Mouse (Mus musculus) retina, embryonic 14.5 days (tissue): Measurements from ENCODE around the gene Rab43.
"Not testable (repeated sequence)": the region's sequence is repeated elsewhere in the genome, so short reads cannot be mapped to it uniquely, and the experiment has no call there.

Experiments used
- DNase-seq: peaks from one replicate; pipeline ENCODE4 v3.0.0-alpha.2; 2015; ENCODE audit warnings: low spot score

The Rab43 gene

DNA sequence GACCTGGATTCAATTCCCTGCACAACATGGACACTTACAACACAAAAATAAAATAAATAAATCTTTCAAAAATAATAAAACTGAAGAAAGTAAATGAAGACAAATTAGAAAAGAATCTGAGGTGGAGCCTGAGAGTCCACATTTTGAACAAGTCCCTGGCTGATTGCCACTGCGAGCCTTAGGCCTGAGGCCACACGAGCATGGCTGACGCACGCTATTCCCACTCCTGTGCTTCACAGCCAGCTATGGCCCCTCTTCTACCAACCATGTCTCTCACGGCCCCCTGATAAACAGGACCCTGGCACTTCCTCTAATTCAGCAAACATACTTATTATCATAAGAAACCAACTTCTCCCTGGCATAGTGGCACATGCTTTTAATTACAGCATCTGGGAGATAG, 25.3 kb downstream of the Rab43 start:
- DNase-seq: no peak

DNA sequence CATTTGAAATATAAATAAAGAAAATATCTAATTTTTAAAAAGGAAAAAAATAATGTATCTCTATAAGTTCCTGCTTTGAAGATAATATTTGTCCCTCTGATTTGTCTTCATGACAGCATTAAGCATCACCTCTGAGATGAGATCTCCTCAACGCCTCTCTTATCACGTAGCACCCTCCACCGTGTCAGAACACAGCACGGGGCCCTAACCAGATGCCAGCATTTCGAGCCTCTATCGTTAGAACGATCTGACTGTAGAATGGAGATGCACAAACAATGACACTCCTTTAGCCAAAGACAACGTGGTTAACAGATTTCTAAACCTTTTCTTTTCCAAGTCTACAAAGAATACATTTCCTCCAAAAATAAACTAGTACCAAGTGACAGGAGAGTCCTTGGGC, 27.9 kb downstream of the Rab43 start:
- DNase-seq: no peak

DNA sequence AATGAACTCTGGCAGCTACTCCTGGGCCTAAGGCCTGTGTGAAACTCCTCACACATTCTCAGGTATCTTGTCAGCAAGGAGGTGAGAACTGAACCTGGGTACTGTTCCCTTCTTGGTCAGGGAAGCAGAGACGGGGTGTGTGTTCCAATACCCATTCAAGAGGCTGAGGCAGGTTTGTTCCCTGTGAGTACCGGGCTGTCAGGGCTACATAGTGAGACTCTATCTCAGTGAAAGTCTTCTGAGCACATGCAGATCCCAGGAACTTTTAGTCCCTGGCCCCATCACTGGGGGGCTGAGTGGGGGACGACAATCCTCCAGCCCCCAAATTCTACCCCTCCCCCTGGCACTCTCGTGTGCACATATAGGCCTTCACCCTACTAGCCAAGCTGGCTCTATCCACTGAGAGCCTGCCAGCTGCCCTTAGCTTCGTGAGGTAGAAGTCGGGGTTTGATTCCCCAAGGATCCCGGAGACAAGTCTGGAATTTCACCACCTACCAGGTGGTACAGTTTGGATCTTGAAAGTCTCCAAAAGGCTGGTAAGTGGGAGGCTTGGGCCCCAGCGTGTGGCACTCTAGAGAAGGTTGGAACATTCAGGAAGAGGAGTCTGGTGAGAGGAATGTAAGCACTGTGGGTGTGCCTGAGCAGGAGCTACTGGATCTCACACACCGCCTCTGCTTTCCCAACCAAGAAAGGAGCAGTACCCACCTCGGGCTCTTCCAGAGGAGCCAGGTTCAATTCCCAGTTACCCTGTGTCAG, 31.2 kb downstream of the Rab43 start:
- no peak for DNase-seq

DNA sequence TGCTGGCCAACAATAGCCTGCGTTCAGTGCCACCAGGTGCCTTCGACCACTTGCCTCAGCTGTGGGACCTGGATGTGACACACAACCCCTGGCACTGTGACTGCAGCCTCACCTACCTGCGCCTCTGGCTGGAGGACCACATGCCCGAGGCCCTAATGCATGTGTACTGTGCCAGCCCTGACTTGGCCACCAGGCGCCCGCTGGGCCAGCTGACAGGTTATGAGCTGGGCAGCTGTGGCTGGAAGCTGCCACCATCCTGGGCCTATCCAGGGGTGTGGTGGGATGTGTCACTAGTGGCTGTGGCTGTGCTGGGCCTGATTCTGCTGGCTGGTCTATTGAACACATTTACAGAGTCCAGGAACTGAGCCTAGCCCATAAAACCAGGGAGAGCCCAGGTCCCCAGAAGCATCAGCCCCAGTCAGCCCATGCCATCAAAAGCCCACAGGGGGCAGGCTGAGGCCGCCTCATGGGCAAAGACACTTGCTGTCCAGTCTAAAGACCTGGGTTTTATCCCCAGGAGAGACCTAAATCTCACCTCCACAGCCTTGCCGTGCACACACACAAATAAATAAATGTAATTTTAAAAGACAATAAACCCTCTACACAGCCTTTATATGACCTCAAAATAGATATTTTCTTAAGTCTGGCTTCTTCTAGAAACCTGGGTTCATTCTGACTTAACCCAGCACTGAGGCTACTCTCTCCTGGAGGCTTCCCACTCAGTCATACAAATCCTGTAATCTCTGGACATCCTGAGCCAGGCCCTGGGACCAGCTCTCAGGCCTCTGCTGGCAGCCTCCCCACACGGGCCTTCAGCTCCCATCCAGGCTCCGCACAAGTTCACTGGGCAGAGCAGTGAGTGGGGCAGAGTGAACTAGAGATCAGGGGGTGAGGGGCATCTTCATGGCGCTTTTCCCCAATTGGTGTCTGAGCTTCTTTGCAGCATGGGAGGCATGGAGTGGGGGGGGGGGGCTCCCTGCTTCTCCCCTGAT, 32.5 kb downstream of the Rab43 start:
- DNase-seq: no peak

DNA sequence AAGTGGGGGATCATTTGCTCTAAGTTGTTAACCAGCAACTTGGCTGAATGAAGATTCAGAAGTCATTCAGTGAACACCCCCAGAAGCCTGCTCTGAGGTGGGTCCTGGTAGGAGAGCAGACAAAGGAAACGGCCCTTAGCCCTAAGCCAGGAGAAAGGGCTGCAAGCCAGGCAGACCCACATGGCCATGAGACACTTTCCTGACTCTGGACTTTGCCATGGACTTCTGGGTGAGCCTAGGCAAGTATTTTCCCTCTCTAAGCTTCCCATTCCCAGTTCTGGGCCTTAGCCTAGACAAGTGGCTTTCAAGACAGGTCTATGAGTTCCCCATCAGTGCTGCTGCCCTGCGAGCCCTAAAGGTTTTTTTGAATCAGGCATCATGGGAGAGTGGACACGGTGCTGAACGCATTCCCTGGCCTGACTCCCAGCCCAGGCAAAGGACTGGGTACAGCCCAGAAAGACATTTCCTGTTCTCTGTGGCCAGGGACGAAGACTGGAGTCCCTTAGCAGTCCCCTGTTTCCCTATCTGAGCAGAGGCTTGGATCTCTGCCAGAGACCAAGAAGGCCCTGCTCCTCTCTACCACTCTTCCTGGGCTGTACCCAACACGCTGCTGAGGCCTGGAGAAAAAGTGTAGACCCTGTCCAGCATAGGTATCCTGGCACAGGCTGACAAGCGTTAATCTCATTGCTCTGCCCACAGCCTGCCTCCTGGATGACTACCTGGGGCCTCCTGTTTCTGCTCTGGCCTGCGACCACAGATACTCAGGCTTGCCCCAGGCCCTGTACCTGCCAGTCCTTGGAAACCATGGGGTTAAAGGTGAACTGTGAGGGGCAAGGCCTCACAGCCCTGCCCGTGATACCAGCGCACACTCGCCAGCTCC, 33.4 kb downstream of the Rab43 start:
- no peak for DNase-seq

DNA sequence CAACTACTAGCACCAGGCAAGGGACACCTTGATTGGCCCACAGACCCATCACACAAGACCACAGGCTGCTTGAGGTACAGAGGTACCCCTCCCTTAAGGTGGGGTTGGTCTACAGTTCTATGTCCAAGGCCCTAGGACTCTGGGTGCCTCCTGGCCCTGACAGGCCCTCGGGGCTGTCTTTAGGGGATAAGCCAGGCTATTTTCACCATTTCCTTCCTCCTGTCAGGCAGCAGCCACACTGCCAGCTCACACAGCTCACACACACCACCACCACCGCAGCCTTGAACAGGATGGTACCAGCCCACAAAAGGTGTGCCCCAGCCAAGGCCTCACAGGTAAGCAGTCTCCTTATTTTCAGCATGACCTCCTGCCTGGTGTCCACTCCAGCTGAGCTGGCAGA, 34.1 kb downstream of the Rab43 start, which contains the start of gene Gp9:
Gene Gp9, plus strand, starts transcription at position 231 of the 400 bp plus-strand sequence.
- no peak for DNase-seq

DNA sequence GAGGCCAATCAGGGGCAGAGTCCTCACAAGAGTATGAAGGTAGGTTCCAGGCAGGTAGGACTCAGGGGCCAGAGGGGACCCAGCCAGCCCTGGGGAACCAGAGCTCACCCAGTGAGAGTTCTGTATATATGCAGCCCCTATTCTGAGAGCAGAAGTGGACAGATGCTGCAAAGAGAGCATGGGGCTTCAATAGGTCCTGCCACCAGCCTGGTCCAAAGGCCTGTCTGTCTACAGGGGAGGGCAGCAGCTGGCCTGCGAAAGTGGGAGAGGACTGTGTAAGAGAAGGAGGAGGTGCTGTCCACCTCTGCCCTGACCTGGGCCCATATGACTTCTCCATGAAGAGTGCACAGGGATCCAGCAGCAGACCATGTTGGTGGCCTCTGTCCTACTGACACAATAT, 35.3 kb downstream of the Rab43 start:
- no peak for DNase-seq

DNA sequence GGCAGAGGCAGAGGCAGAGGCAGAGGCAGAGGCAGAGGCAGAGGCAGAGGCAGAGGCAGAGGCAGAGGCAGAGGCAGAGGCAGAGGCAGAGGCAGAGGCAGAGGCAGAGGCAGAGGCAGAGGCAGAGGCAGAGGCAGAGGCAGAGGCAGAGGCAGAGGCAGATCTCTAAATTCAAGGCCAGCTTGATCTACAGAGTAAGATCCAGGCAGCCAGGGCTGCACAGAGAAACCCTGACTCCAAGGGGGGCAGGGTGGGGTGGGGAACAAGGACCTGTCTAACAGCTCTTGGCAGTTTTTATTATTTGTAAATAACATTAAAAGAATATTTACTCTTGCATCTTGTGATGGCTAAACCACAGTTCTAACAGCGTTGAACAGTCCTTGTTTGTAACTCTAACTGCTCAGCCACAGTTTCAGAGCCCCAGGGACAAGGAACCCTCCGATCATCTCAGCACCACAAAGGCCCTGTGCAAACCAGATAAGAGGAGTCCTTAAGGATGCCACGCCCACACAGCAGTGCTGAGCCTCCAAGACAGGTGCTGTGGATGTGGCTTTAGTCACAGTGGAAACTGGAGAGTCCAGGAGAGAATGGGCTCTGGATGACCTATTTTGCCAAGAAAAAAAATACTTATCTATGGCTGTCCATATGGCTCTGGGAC, 36.2 kb downstream of the Rab43 start:
- no peak for DNase-seq

DNA sequence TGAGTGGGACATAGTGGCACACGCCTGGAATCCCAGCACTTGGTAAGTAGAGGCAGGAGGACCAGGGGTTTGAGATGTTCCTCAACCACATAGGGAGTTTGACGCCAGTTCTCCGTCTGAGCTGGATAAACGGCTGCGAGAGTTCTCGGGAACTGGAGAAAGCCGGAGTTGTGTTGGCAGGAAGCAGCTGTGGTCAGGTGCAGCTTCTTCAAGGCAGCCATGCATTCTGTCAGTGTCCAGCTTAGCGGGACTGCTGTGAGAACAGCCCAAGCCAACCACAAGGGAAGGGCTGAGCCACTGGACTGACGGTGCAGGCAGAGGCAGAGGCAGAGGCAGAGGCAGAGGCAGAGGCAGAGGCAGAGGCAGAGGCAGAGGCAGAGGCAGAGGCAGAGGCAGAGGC, 37.1 kb downstream of the Rab43 start:
- no peak for DNase-seq

DNA sequence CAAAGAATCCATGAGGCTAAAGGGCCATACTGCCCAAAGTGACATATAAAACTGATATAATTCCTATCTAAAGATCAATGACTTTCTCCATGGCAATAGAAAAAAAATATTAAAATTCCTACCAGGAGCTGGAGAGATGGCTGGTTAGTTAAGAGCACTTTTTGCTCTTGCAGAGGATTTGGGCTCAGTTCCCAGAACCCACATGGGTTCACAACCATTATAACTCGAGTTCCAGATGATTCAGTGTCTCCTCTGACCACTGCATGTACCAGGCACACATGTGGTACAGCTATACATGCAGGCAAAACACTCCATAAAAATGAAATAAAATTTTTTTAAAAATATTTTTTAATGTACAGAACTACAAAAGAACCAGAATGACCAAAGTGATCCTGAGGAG, 37.5 kb downstream of the Rab43 start:
- no peak for DNase-seq

DNA sequence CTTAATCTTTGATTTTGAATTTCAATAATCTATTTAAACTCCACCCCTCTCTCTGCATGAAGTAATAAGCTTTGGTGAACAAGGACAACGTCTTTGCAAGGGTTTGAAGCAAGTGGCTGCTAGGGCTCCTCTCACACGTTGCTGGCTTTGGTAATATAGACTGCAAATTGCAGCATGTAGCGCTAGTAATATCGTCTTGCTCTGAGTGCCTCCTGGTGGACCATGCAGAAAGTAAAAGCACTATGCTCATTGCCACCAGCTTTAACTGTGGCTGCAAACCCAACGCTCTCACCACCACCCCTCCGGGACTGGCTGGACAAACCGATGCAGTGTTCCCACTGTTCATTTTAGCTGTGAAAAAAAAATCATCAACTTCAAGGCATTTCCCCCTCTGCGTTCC, 41.3 kb downstream of the Rab43 start:
- DNase-seq: peak; percentile 26

DNA sequence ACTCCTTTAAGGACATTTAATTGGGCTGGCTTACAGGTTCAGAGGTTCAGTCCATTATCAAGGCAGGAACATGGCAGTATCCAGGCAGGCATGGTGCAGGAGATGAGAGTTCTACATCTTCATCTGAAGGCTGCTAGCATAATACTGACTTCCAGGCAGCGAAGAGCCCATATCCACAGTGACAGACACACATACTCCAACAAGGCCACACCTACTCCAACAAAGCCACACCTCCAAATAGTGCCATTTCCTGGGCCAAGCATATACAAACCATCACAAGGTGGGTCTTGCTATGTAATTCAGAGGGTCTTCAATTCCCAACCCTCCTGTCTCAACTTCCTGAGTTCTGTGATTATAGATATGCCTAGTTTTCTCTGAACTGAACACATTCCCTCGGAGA, 47.7 kb downstream of the Rab43 start:
- DNase-seq: not testable (repeated sequence)

DNA sequence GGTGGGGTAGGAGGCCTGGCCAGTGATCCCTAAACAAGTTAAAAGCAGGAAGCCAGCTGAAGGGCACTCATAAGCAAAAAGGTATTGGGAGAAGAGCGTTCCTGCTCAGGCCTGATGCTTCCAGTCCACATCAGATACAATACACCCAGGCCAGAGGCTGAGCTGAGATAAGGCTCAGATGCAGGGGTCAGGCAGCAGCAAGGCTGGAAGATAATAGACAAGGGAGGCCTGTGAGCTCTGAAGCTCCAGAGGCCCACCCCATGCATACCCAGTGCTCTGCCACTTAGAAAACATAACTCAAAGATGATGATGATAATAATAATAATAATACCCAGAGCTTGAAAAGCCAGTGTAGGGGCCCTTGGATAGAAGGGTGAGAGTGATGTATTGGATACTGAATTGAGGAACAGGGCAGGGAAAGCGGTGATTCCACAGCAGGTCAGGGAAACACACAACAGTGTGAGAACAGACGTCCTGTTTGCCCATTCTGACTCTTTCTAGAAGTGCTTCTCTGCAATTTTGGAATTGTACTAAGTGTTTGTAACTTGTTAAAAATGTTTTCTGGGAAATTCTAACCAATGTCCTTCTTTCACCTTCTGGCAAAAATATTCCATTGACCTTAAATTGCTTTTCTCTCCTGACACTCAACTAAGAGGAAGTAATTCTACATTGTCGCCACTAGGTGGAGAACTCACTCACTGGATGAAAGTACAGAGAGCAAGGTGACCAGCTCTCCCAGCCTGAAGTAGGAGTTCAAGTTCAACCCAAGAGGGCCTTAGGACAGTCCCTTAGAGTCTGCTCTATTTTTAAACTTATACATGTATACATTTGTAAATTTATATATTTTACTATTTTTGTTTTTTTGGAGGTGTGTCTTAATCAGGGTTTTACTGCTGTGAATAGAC, 48.3 kb downstream of the Rab43 start:
- peak; percentile 52 for DNase-seq

DNA sequence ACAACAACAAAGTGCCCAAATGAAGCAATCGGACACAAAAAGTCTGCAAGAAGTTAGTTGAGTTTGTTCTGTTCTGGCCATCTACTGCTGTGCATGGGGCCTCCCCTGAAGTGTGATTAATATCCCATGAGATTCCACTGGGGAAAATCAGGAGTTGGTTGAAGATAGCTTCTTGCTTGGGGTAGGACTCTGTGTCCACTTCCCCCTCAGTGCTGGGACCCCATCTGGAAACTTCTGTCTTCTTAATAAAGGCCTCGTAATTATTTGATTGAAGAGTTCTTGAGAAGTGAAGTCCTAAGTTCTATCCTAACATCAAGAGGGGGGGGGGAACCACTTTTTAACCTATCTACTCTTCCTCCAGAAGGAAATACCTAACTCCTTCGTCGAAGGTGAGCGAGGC, 49.8 kb downstream of the Rab43 start:
- no peak for DNase-seq

DNA sequence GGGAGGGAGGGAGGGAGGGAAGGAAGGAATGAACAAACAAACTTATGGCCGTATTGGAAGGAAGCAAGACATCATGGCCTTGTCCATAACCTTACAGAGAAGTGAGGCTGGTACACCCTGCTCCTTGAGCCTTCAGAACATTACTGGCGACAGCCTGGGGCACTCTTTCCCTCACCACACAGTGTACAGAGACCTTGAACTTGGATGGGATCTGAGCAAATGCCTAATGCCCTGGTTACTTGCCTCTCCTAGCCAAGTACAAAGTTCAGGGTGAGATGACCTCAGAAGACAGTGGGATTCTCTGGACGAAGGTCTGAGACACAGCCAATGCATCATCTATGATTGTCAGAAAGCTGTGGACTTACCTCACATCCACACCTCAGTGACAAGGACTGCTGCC, 52.1 kb downstream of the Rab43 start:
- DNase-seq: no peak

DNA sequence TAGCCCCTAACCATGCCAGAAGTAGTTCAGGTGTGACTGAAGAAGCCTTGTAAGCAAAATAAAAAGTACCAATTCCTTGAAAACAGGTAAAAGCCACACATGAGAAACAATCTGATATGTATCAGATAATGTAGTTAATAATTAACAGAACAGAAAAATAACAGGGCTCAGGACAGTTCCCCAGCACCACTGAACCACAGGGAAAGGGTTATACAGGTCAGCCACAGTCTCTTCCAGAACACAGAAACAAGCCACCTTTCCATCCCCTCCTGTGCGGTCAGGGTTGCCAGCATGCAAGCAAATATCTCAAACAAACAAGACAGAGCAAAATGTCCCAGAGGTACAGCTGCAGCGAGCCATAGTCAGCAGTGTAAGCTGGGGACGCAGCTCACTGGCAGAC, 52.6 kb downstream of the Rab43 start:
- DNase-seq: no peak

DNA sequence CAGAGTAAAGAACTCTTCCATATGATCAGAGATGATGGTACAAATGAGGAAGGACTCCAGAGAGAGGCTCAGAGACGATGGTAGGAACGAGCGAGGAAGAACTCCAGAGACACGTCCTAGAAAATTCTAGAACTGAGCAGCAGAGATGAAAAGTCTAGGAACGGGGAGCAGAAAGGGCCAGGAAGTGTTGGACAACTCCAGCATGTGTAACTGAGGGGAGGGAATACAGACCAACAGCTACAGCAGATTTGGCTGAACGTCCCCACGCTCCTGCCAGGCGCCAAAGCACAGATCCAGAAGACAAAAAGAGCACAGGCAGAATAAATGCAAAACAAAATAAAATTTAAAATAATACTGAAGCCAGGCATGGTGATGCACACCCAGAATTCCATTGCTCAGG, 55.1 kb downstream of the Rab43 start:
- no peak for DNase-seq

DNA sequence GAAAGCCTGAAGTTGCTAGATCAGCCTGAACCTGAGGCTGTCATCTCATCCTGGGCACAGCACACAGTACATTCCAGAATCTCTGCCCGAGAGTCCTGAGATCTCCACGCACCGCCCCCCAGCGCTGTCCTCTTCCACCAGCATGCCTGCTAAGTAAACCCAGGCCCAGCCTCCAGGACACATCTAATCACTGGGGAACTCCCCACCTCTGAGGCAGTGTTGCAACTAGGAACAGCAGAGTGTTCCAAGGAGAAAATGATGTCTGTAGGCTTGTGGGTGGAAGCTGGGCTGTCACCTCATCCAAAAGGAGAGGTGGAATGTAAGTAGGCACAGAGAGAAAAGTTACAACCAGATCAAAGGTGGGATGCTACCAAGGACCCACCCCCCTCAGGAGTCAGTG, 56.8 kb downstream of the Rab43 start:
- DNase-seq: no peak

DNA sequence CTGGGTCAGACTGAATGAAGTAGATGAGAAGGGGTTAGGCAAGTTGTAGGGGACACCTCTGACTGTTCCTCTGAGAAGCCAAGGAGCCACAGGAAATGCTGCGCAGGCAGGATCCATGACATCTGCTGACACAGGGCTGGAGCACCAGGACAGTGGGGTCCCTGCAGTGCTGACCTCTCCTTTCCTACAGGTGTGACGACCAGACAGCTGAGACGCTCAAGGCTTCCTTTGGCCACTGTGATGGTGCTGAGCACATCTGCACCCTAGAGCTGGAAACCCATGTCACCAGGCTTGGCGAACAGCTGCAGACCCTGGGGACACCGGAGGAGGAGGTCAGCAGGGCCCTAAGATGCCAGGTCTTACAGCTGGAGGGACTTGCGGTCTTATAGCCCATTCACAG, 60.4 kb downstream of the Rab43 start:
- no peak for DNase-seq

DNA sequence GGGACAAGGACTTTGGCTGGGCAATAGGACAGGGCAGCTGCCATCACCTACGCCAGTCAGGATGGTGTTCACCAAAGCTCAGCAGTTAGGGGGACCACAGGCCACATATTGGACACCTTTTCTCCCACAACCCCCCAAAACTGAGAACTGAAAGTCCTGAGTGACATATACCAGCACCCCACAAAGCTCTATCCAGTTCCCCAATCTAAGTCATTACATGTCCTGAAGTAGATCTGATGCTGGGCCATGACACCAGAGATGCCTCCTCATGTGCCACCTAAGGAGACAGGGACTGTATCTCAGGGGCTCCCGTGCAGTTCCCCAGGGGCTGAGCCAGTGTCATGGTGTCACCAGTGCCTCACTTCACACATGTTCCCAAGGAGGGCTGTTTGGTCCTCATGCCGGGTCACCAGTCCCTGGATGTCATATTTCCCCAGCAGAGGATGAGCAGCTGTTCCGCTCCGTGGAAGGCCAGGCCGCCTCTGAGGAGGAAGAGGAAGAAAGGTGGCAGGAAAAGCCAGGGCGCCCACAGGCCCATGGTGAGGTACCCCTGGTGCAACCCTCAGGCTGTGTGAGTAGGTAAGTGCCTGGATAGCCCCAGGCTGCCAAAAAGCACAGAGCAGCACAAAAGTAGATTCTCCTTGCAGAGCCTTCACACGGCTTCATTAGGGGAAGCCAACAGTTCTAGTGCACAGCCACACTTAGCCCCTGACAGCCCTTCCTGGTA, 61.6 kb downstream of the Rab43 start:
- DNase-seq: no peak
